Mouse (Mus musculus) forebrain, embryonic 12.5 days (tissue): ENCODE data around the gene Tenm4. TPM values are rescaled to one million over a fixed set of nuclear protein-coding genes. Genes with fewer than 3 reads are reported as not detected.

Experiments used
- ATAC-seq: fragments of 200-750 bp; cut with Nextera tagmentation; 2 replicates; pipeline ENCODE4 v1.8.0; 2017; ENCODE audit warnings: moderate TSS enrichment; ENCODE audit not compliant: low FRiP score
- H3K27ac ChIP-seq: fragments of 300-500 bp; sonication (generic); 2 replicates; pipeline ENCODE4 v1.5.1; 2016; ENCODE audit warnings: mild to moderate bottlenecking
- H3K27me3 ChIP-seq: fragments of 300-500 bp; sonication (generic); 2 replicates; pipeline ENCODE4 v1.6.1; 2016; ENCODE audit warnings: mild to moderate bottlenecking
- H3K36me3 ChIP-seq: fragments of 300-500 bp; sonication (generic); replicated peaks from 2 replicates; pipeline ENCODE4 v1.6.1; 2016; ENCODE audit warnings: mild to moderate bottlenecking
- H3K4me1 ChIP-seq: fragments of 300-500 bp; sonication (generic); 2 replicates; pipeline ENCODE4 v1.6.1; 2016
- H3K4me2 ChIP-seq: fragments of 300-500 bp; sonication (generic); 2 replicates; pipeline ENCODE4 v1.6.1; 2016; ENCODE audit warnings: mild to moderate bottlenecking, moderate library complexity
- H3K4me3 ChIP-seq: fragments of 300-500 bp; sonication (generic); replicated peaks from 2 replicates; pipeline ENCODE4 v1.5.1; 2016; ENCODE audit warnings: mild to moderate bottlenecking
- H3K9ac ChIP-seq: fragments of 300-500 bp; sonication (generic); 2 replicates; pipeline ENCODE4 v1.6.1; 2016; ENCODE audit warnings: mild to moderate bottlenecking
- H3K9me3 ChIP-seq: fragments of 300-500 bp; sonication (generic); 2 replicates; pipeline ENCODE4 v1.6.1; 2016
- WGBS: fragments of 180-500 bp; shearing (Covaris S2); methylation state at CpG from one replicate; pipeline ENCODE4 v1.1.7; 2016; 5-methylcytosine and 5-hydroxymethylcytosine counted together
- polyA plus RNA-seq: library from polyadenylated mRNA; unstranded; fragments of >200 nt; fragmentation: Nextera tagmentation; extraction: Ambion mirVana; gene quantifications from 2 replicates; pipeline ENCODE4 v1.2.1, GENCODE M21; 2016

Gene Tenm4
- polyA plus RNA-seq, 1 experiment from 2014 or later = 62.3 TPM

DNA sequence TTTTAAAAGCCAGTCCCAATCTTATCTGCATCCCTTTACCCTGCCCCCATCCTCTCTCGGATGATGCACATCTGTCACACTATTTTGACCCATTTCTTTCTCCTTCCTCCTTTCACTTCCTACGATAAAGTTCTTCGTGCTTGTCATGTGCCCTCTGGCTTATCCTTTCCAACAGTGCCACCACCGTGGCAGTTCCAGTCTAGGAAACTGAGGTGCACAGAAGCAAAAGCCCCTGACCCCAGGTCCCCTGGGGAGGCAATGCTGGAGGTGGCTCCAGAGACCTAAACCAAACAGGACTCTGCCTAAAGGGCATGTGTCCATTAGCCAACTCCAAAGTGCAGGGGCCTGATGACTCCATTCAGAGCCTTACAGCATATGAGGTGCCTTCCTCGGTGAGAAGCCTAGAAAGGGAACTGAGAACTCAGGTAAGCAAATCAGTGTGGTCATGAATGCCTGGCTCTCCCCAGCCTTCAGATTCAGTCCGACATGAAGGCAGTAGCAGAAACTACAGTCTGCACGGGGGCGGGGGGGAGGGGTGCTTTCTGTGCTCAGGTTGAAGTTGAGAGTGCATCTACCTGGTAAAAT is 235.7 kb downstream of the Tenm4 start:
- no peak for ATAC-seq
- Histone ChIP-seq H3K4me1 (peaks cover 15% of the 10 kb centered on the region), H3K4me2 (no peak overlapping the region), H3K9ac (no peak overlapping the region), H3K27ac (no peak overlapping the region), H3K27me3 (no peaks in the 10 kb centered on the region), H3K9me3 (no peaks in the 10 kb centered on the region), H3K36me3 (no peaks in the 10 kb centered on the region), H3K4me3 (no peak overlapping the region)
- WGBS = 81% methylated on average over 8 of the region's 8 CpGs

DNA sequence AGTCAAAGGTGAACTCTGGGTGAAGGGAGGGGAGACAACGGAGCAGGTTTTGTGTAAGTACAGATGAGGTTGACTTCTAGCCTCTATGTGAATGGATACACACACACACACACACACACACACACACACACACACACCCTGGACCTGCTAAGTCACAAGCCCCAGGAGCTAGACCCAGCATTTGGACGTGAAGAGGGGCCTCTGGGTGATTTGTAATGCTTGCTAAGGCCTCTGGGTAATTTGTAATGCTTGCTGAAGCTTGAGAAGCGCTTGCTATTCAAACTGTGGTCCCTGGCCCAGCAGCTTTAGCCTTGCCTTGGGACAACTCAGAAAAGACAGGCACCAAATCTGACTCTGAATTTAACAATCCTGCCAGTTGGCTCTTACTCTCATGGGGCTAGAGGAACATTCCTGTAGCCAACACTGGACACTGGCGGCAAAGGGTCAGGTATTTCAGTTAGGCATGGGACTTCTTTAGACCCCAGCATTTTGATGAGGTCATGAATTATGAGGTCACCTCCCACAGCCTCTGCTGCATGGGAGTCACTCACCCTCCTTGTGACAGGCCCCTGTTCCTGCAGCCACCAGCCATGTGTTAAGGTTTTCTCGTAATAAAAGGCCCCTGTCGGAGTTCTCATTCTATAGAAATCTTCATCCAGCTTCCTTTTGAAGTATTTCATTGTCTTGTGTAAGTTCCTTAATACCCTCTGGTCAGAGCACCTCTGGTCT is 237.3 kb downstream of the Tenm4 start:
- Histone ChIP-seq H3K9ac (no peak overlapping the region), H3K36me3 (no peaks in the 10 kb centered on the region), H3K27ac (no peak overlapping the region), H3K9me3 (no peaks in the 10 kb centered on the region), H3K4me1 (peaks cover 15% of the 10 kb centered on the region), H3K4me3 (no peak overlapping the region), H3K4me2 (no peak overlapping the region), H3K27me3 (no peaks in the 10 kb centered on the region)
- no peak for ATAC-seq
- WGBS = 48% methylated on average over 6 of the region's 6 CpGs

DNA sequence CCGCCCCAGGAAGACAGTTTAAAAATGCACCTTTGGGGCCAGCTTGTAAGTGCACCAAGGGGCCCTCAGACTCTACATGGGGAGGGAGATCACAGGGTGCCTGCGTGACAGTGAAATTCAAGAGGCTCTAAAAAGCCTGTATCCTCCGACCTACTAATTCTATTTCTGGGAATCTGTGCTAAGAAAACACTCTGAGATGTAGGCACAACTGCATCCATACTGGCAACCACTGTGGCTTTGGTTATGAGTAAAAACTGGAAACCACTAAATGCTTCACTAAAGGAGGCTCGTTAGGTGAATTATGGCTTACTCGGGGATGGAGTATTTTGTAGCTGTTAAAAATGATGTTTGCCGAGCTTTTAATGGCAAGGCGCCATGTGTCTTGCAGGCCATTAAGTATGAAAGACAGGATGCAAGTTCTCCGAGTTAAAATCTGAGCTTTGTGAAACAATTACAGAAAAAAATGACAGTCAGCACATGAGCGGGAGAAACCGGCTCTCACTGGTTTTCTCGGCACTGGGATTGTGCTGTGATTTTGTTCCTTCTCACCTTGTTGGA is 238.4 kb downstream of the Tenm4 start:
- Histone ChIP-seq H3K27ac (0 out of 2 replicates have a peak overlapping the region, but pooled peaks have one; percentile 21), H3K27me3 (no peaks in the 10 kb centered on the region)

DNA sequence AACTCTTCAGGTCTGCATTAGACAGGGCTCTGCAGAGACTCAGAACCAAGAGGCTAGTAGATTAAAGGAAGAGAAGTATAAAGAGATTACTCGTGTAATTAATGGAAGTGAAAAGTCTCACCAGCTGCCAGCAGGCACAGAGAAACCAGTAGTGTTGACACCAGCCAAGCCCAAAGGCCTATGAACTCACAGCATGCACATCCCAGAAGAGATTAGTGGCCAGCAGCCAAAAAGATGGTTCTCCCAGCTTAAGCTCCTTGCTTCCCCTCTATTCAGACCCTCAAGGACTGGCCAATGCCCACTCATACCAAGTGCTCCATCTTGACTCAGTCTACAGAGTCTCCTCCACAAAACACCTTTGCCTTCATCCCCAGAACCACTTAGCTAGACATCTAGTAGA is 242.8 kb downstream of the Tenm4 start:
- H3K27ac ChIP-seq = no peak overlapping the region
- no peaks in the 10 kb centered on the region for H3K36me3 ChIP-seq
- peaks cover 26% of the 10 kb centered on the region for H3K4me1 ChIP-seq
- H3K4me2 ChIP-seq = no peak overlapping the region
- H3K4me3 ChIP-seq = no peak overlapping the region
- H3K9ac ChIP-seq = no peak overlapping the region
- no peaks in the 10 kb centered on the region for H3K27me3 ChIP-seq
- no peak for ATAC-seq
- WGBS = 44% methylated on average over 1 of the region's 1 CpGs
- no peaks in the 10 kb centered on the region for H3K9me3 ChIP-seq

More for the DNA sequence above, 238.4 kb downstream of the Tenm4 start:
- H3K9ac ChIP-seq = no peak overlapping the region
- H3K36me3 ChIP-seq = no peaks in the 10 kb centered on the region
- 64% methylated on average over 11 of the region's 11 CpGs for WGBS
- no peaks in the 10 kb centered on the region for H3K9me3 ChIP-seq
- no peak overlapping the region for H3K4me2 ChIP-seq
- no peak for ATAC-seq
- H3K4me3 ChIP-seq = no peak overlapping the region
- H3K4me1 ChIP-seq = peaks cover 25% of the 10 kb centered on the region

DNA sequence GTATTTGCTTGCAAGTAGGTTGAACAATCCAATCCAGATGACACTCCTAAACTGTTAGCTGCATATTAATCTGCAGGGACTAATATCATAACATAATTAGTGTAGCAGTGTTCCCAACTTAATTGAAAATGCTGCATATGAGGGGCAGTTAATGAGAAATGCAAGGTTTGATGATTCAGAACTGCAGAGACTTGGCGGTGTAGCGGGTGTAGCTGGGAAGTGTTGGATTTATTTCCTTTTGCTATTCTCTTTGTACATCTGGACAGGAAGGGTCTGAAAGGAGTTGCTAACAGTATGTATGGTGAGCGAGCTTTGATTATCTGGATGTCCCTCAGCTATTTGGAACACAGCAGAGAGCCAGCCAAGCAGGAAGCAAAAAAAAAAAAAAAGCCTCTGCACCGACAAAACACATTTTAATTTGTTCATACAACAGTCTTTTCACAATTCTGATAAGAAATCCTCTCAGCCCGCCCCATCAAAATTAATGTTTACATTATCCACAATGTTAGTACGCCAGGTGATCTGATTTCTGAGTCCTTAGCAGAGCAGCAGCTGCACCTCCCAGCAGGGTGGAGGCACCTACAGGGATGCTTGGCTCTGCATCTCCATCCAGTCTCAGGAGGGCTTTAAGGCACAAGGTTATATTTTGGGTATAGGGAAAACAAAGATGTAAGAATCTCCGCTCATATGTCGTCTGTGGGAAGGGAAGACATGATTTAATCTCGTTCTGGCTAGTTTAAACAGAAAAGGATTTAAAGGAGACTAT is 243.4 kb downstream of the Tenm4 start:
- H3K4me2 ChIP-seq = no peak overlapping the region
- H3K27me3 ChIP-seq = no peaks in the 10 kb centered on the region
- WGBS = 75% methylated on average over 9 of the region's 9 CpGs
- no peaks in the 10 kb centered on the region for H3K36me3 ChIP-seq
- no peaks in the 10 kb centered on the region for H3K9me3 ChIP-seq
- no peak overlapping the region for H3K27ac ChIP-seq
- peaks cover 21% of the 10 kb centered on the region for H3K4me1 ChIP-seq
- no peak overlapping the region for H3K9ac ChIP-seq
- H3K4me3 ChIP-seq = no peak overlapping the region
- no peak for ATAC-seq

DNA sequence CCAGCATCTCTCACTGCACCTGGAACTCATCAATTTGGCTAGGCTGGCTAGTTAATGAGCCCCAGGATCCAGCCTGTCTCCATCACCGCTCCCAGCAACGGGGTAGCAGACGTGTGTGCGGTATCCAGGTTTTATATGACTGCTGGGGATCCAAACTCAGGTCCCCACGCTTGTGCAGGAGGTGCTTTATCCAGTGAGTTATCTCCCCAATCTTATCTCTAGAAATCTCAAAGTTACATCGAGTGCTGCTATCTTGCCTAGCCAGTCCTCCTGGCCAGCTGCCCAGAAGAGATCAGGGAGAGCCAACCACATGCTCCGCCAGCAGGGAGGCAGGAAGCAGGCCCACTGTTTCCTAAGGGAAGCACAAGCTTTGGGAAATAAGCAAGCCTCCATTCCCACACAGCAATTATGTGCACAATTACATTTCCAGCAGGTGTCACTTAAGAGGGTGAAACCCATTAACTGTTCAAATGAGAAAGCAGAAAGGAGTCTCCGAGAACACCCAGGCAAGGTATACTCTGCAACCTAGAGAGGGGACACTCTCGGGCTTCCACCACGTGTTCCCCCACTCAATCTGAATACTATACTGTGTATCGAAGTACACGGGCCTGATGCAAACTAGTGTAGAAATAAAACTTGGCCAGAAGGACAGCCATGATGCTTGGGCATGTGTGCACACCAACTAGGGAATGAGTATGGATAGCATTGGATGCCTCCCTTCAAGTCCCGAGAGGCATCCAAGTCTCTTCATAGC is 246.4 kb downstream of the Tenm4 start:
- Histone ChIP-seq H3K9ac (no peak overlapping the region), H3K4me3 (no peak overlapping the region), H3K4me2 (no peak overlapping the region), H3K27ac (no peak overlapping the region), H3K36me3 (no peaks in the 10 kb centered on the region), H3K9me3 (no peaks in the 10 kb centered on the region), H3K27me3 (no peaks in the 10 kb centered on the region), H3K4me1 (peaks cover 26% of the 10 kb centered on the region)
- 0 out of 2 replicates have a peak, but pooled peaks have one; percentile 27 for ATAC-seq
- 79% methylated on average over 13 of the region's 13 CpGs for WGBS

DNA sequence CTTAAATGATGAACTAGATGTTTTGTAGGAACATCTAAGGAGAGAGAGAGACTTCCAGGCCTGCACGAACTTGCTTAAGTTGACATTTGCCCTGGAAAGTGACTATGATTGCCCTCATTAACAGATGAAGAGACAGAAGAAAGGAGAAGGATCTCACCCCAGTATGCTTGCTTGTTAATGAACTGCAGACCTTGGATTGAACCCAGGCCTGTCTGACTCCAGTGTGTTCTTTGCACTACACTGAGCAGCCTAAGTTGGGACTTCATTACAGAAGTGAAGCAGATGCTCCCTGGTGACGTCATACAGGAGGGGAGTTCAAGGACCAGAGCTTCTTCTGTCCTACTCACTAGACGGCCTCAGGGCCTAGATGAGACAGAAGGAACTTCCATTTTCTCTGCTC is 247.1 kb downstream of the Tenm4 start:
- H3K9ac ChIP-seq = no peak overlapping the region
- WGBS = 83% methylated on average over 3 of the region's 3 CpGs
- H3K4me3 ChIP-seq = no peak overlapping the region
- no peak overlapping the region for H3K27ac ChIP-seq
- ATAC-seq = no peak
- no peaks in the 10 kb centered on the region for H3K27me3 ChIP-seq
- peaks cover 28% of the 10 kb centered on the region for H3K4me1 ChIP-seq
- no peaks in the 10 kb centered on the region for H3K9me3 ChIP-seq
- no peaks in the 10 kb centered on the region for H3K36me3 ChIP-seq
- no peak overlapping the region for H3K4me2 ChIP-seq

DNA sequence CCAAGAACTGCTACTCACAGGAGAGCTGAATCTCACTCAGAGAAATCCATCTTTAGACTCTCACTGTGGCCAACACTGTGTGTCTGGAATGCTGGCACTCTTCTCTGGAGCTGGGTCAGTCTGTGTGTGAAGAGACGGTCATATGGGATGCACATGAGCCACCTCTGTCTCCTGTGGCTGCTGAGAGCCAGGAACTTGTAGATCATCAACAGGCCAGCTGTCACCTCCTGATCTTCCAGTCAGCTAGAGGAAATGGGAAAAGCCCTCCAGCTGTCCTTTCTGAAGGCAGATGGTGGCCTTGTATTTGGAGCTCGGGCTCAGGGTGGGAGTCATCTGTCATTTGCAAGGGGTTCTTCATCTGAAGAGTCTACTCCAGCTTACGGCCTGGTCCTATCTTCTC is 249.0 kb downstream of the Tenm4 start:
- H3K27me3 ChIP-seq = no peaks in the 10 kb centered on the region
- H3K36me3 ChIP-seq = no peaks in the 10 kb centered on the region
- no peak overlapping the region for H3K27ac ChIP-seq
- no peak overlapping the region for H3K9ac ChIP-seq
- no peak overlapping the region for H3K4me2 ChIP-seq
- peaks cover 15% of the 10 kb centered on the region for H3K4me1 ChIP-seq
- no peaks in the 10 kb centered on the region for H3K9me3 ChIP-seq
- no peak overlapping the region for H3K4me3 ChIP-seq
- no peak for ATAC-seq
- 84% methylated on average over 3 of the region's 3 CpGs for WGBS

DNA sequence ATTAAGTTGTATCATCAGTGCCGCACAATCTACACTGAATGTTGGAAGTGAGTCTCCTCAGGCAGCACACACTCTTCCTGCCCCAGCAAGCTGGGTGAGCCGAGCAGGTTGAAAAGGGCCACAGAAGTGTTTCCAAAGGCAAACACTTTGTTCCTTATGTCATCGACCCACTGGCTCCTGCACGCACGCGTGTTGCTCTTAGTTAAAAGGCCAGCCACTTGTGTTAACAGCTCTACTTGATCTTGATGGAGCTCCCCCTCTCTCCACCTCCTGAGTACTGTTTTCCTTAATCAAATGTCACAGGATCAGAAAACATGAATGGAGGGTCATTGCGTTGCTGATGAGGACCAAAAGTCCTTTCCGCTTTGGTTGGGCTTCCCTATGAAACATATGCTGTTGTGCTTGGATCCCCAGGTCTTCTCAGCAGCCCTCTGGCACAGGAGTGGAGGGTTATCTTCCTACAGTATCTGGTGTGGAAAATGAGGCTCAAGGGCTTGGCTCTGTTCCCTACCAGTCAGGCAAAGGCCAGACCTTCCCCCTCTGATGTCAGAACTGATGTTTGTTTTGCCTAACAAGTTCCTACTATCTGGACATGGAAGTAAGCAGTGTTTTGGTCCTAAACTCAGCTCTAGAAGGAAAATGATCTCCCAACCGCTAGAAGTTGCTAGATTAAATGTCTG is 250.0 kb downstream of the Tenm4 start:
- H3K4me2 ChIP-seq = no peak overlapping the region
- 81% methylated on average over 9 of the region's 9 CpGs for WGBS
- no peaks in the 10 kb centered on the region for H3K36me3 ChIP-seq
- no peaks in the 10 kb centered on the region for H3K27me3 ChIP-seq
- H3K4me1 ChIP-seq = peaks cover 18% of the 10 kb centered on the region
- H3K9ac ChIP-seq = no peak overlapping the region
- H3K4me3 ChIP-seq = no peak overlapping the region
- no peak for ATAC-seq
- no peak overlapping the region for H3K27ac ChIP-seq
- H3K9me3 ChIP-seq = no peaks in the 10 kb centered on the region

DNA sequence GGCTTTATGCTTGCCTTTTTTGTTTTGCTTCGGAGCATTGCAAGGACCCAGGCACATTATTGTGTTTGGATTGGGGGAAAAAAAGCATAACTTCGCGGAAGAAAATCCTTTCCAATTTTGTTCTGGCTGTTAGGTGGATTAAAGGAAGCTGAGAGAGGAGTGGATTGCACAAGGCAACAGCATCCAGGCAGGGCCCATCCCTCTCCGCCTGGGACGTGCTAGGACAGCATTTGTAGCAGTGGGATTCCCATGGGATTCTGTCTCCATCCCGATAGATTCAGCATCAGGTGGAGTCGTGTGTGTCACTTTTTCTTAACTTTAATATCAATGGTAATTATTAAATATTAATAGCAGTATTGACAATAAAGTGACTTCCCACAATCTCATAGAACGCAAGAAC is 255.9 kb downstream of the Tenm4 start:
- WGBS = 74% methylated on average over 8 of the region's 8 CpGs

DNA sequence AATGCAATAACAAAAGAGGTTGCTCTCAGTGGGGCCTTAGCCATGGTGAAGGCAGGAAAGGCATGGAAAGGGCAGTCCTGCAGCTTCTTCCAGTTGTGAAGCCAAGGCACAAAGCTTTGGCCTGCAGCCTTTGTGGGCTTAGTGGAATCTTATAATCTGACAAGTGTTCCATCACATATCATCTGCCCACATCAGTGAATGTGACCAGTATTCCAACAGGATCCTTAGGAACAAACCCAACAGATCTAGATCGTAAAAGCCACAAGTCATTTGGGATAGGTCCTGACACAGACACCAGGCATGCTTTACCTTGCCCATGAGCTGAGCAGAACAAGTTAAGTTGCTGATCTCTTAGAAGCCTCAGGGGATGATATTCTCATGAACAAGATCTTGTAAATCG is 262.3 kb downstream of the Tenm4 start:
- H3K4me1 ChIP-seq = peaks cover 6% of the 10 kb centered on the region; the same call in 1 of the 2 replicates
- H3K27me3 ChIP-seq = 0 out of 2 replicates have a peak, but pooled peaks cover 2% of the 10 kb centered on the region
- 91% methylated on average over 2 of the region's 2 CpGs for WGBS
- no peak overlapping the region for H3K27ac ChIP-seq
- H3K9me3 ChIP-seq = no peaks in the 10 kb centered on the region
- no peak overlapping the region for H3K4me3 ChIP-seq
- no peaks in the 10 kb centered on the region for H3K36me3 ChIP-seq
- H3K9ac ChIP-seq = no peak overlapping the region
- no peak for ATAC-seq
- H3K4me2 ChIP-seq = no peak overlapping the region

More for the DNA sequence above, 255.9 kb downstream of the Tenm4 start:
- Histone ChIP-seq H3K27ac (peak overlapping the region; percentile 15; the same call in 1 of the 2 replicates), H3K4me1 (peaks cover 23% of the 10 kb centered on the region), H3K9ac (no peak overlapping the region), H3K36me3 (no peaks in the 10 kb centered on the region), H3K9me3 (no peaks in the 10 kb centered on the region), H3K27me3 (0 out of 2 replicates have a peak, but pooled peaks cover 2% of the 10 kb centered on the region), H3K4me2 (no peak overlapping the region), H3K4me3 (no peak overlapping the region)
- no peak for ATAC-seq
